Mouse (Mus musculus) spleen, adult 2 months (tissue): ENCODE data around the gene Pkp3.

Source experiments
- CTCF ChIP-seq: fragments of 200-500 bp; IDR thresholded peaks from 2 replicates; pipeline ENCODE4 v1.5.1; 2011; ENCODE audit warnings: mild to moderate bottlenecking, inconsistent platforms; ENCODE audit not compliant: insufficient read depth, insufficient read length, insufficient replicate concordance; ENCODE audit errors: extremely low read depth
- POLR2A ChIP-seq: fragments of 200-500 bp; IDR thresholded peaks from 2 replicates; pipeline ENCODE4 v1.6.1; 2011; ENCODE audit warnings: low read depth, low read length, inconsistent platforms

GRCm38 (mm10) chr7:141093950-141094349, 15.9 kb downstream of the Pkp3 start:
- TF ChIP-seq CTCF (no peak), POLR2A (no peak)
